Comparison of ENCODE assay signal across 21 mouse cellular contexts in the genomic region with DNA sequence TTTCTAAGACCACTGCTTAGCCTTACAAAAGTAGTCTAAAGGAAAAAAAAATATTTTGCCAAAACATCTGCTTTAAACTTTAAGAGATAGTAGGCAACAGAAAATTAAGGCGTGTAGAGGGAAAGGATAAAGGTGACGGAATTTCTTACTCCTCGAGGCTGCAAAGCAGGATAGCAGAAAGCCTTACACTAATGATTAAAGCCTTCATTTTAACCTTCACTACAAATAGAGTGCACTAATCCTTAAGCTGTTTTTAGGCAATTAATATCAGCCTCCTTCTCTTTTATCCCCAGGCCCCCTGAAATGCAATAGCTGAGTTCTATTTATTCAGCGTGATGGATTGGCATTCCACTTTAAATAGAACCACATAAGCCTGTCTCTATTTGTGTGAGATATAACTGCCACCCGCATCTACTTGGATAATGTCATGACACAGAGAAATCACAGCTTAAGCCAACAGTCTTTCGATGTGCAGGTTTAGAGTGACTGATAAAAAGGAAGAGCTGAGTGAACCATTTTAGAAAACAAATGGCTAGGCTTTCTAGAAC. TPM values are rescaled to one million over a fixed set of nuclear protein-coding genes. Genes with fewer than 3 reads are reported as not detected.
A peak's percentile ranks its signal among the peaks of the same experiment; 100 is the strongest.
DNase-seq lines count a peak whose midpoint lies in the region; ATAC-seq and TF ChIP-seq lines count a peak whose summit lies in the region.
"Had no signal": no experiment of that assay in that cellular context is flagged by ENCODE, and none has a peak within 500 bp of the region (broad histone marks: within the 10 kb centered on the region; RNA-seq: fewer than 3 reads in every experiment).

No protein-coding gene starts in this region.

- TF ChIP-seq EP300 in liver, postnatal 0 days (IDR thresholded peaks at IDR 0.05; ENCODE audit: low read depth), result no peak

- H3K27me3 ChIP-seq in kidney, embryonic 16.5 days (ENCODE audit: insufficient read depth, low read length), result no peaks in the 10 kb centered on the region
- H3K27me3 ChIP-seq in embryonic facial prominence, embryonic 14.5 days (replicated peaks; ENCODE audit: control insufficient read depth, insufficient read depth, low read length), result no peaks in the 10 kb centered on the region
- no peaks in the 10 kb centered on the region for H3K27me3 ChIP-seq in intestine, embryonic 15.5 days (replicated peaks)
- no peaks in the 10 kb centered on the region for H3K27me3 ChIP-seq in midbrain, embryonic 16.5 days (ENCODE audit: control insufficient read depth, insufficient read depth, low read depth, low read length)
- H3K27me3 ChIP-seq in liver, postnatal 0 days (ENCODE audit: insufficient read depth, low read length), result no peaks in the 10 kb centered on the region
- H3K27me3 ChIP-seq: hindbrain, embryonic 13.5 days; liver, embryonic 12.5 days; neural tube, embryonic 13.5 days had no signal

- ATAC-seq in kidney, embryonic 16.5 days (ENCODE audit: low FRiP score, low TSS enrichment), result no peak
- no peak for ATAC-seq in embryonic facial prominence, embryonic 14.5 days (ENCODE audit: low read depth)
- no peak for ATAC-seq in intestine, embryonic 15.5 days
- ATAC-seq in midbrain, embryonic 16.5 days, result peak; percentile 56
- no peak for ATAC-seq in liver, postnatal 0 days
- ATAC-seq: liver, embryonic 12.5 days had no signal

- H3K9ac ChIP-seq in kidney, embryonic 16.5 days (replicated peaks; ENCODE audit: low read length), result peak overlapping the region; percentile 53
- H3K9ac ChIP-seq in embryonic facial prominence, embryonic 14.5 days (ENCODE audit: low read depth, low read length), result no peak overlapping the region
- no peak overlapping the region for H3K9ac ChIP-seq in intestine, embryonic 15.5 days
- no peak overlapping the region for H3K9ac ChIP-seq in midbrain, embryonic 16.5 days (ENCODE audit: low read depth, low read length)
- no peak overlapping the region for H3K9ac ChIP-seq in liver, postnatal 0 days (replicated peaks)
- H3K9ac ChIP-seq: hindbrain, embryonic 13.5 days; liver, embryonic 12.5 days; neural tube, embryonic 13.5 days had no signal

- no peaks in the 10 kb centered on the region for H3K36me3 ChIP-seq in kidney, embryonic 16.5 days (ENCODE audit: insufficient read depth, low read length)
- H3K36me3 ChIP-seq in embryonic facial prominence, embryonic 14.5 days (ENCODE audit: control insufficient read depth, insufficient read depth, low read length), result no peaks in the 10 kb centered on the region
- H3K36me3 ChIP-seq in intestine, embryonic 15.5 days, result no peaks in the 10 kb centered on the region
- H3K36me3 ChIP-seq in midbrain, embryonic 16.5 days (ENCODE audit: control insufficient read depth, insufficient read depth, low read length), result no peaks in the 10 kb centered on the region
- no peaks in the 10 kb centered on the region for H3K36me3 ChIP-seq in liver, postnatal 0 days (replicated peaks; ENCODE audit: insufficient read depth, low read length)
- H3K36me3 ChIP-seq: G1E; hindbrain, embryonic 13.5 days; liver, embryonic 12.5 days; neural tube, embryonic 13.5 days had no signal

- H3K4me2 ChIP-seq in kidney, embryonic 16.5 days (replicated peaks; ENCODE audit: low read depth, low read length), result no peak overlapping the region
- H3K4me2 ChIP-seq in embryonic facial prominence, embryonic 14.5 days (ENCODE audit: low read depth, low read length), result peak overlapping the region; percentile 3; the same call in 1 of the 2 replicates
- H3K4me2 ChIP-seq in intestine, embryonic 15.5 days (replicated peaks), result peak overlapping the region; percentile 26; the same call in 1 of the 2 replicates
- H3K4me2 ChIP-seq in midbrain, embryonic 16.5 days (ENCODE audit: low read length), result no peak overlapping the region
- H3K4me2 ChIP-seq in liver, postnatal 0 days (ENCODE audit: low read depth, low read length), result no peak overlapping the region
- H3K4me2 ChIP-seq: hindbrain, embryonic 13.5 days; liver, embryonic 12.5 days; neural tube, embryonic 13.5 days had no signal

- DNase-seq in kidney, adult 11 months, result no peak
- DNase-seq in embryonic facial prominence, embryonic 14.5 days (ENCODE audit: low spot score), result peak; percentile 17
- DNase-seq in layer of hippocampus, adult 11-12 months (ENCODE audit: low spot score), result no peak
- DNase-seq in liver, postnatal 0 days, result no peak
- no peak for DNase-seq in left cerebral cortex, adult 11 months (ENCODE audit: low spot score)
- DNase-seq: adrenal gland, adult 2 months; cerebellum, adult 9-11 months; gastrocnemius, adult 2 months; heart, adult 2 months; kidney, postnatal 14 days; lung, postnatal 14 days; thymus, postnatal 4 days had no signal

- peak overlapping the region; percentile 90 for H3K27ac ChIP-seq in kidney, embryonic 16.5 days (ENCODE audit: low read length)
- H3K27ac ChIP-seq in embryonic facial prominence, embryonic 14.5 days (replicated peaks; ENCODE audit: low read depth, low read length), result no peak overlapping the region
- H3K27ac ChIP-seq in intestine, embryonic 15.5 days, result no peak overlapping the region
- no peak overlapping the region for H3K27ac ChIP-seq in midbrain, embryonic 16.5 days (ENCODE audit: low read length)
- H3K27ac ChIP-seq in liver, postnatal 0 days (ENCODE audit: low read depth), result no peak overlapping the region
- H3K27ac ChIP-seq: gastrocnemius, adult 2 months; heart, adult 2 months; hindbrain, embryonic 13.5 days; liver, embryonic 12.5 days; neural tube, embryonic 13.5 days had no signal

- no peaks in the 10 kb centered on the region for H3K9me3 ChIP-seq in kidney, embryonic 16.5 days (ENCODE audit: low read length)
- no peaks in the 10 kb centered on the region for H3K9me3 ChIP-seq in embryonic facial prominence, embryonic 14.5 days (ENCODE audit: control insufficient read depth, low read length)
- H3K9me3 ChIP-seq in intestine, embryonic 15.5 days, result no peaks in the 10 kb centered on the region
- H3K9me3 ChIP-seq in midbrain, embryonic 16.5 days (replicated peaks; ENCODE audit: control insufficient read depth, low read length, poor library complexity, severe bottlenecking), result no peaks in the 10 kb centered on the region
- no peaks in the 10 kb centered on the region for H3K9me3 ChIP-seq in liver, postnatal 0 days (ENCODE audit: low read length)
- H3K9me3 ChIP-seq: hindbrain, embryonic 13.5 days; neural tube, embryonic 13.5 days had no signal

- H3K4me1 ChIP-seq in kidney, embryonic 16.5 days (ENCODE audit: insufficient read depth, low read length), result no peaks in the 10 kb centered on the region
- H3K4me1 ChIP-seq in embryonic facial prominence, embryonic 14.5 days (ENCODE audit: control insufficient read depth, insufficient read depth, low read length), result no peaks in the 10 kb centered on the region
- H3K4me1 ChIP-seq in intestine, embryonic 15.5 days (replicated peaks), result no peaks in the 10 kb centered on the region
- 0 out of 2 replicates have a peak, but pooled peaks cover 2% of the 10 kb centered on the region for H3K4me1 ChIP-seq in midbrain, embryonic 16.5 days (ENCODE audit: control insufficient read depth, insufficient read depth, low read length)
- H3K4me1 ChIP-seq in liver, postnatal 0 days (ENCODE audit: insufficient read depth), result no peaks in the 10 kb centered on the region
- H3K4me1 ChIP-seq: liver, embryonic 12.5 days; neural tube, embryonic 13.5 days had no signal

- no peak for TF ChIP-seq CTCF in liver, postnatal 0 days (IDR thresholded peaks at IDR 0.05; ENCODE audit: low read depth)

- H3K4me3 ChIP-seq in kidney, embryonic 16.5 days (ENCODE audit: low read length), result peak overlapping the region; percentile 37
- H3K4me3 ChIP-seq in embryonic facial prominence, embryonic 14.5 days (ENCODE audit: low read depth, low read length), result peak overlapping the region; percentile 18
- H3K4me3 ChIP-seq in intestine, embryonic 15.5 days (replicated peaks), result peak overlapping the region; percentile 38
- H3K4me3 ChIP-seq in midbrain, embryonic 16.5 days (ENCODE audit: low read depth, low read length), result no peak overlapping the region
- no peak overlapping the region for H3K4me3 ChIP-seq in liver, postnatal 0 days (ENCODE audit: low read depth, low read length)
- H3K4me3 ChIP-seq: gastrocnemius, adult 2 months; heart, adult 2 months; hindbrain, embryonic 13.5 days; liver, embryonic 12.5 days; neural tube, embryonic 13.5 days had no signal

- WGBS in kidney, embryonic 16.5 days, result 27% methylated on average over 6 of the region's 6 CpGs
- 50% methylated on average over 6 of the region's 6 CpGs for WGBS in embryonic facial prominence, embryonic 14.5 days
- WGBS in intestine, embryonic 15.5 days, result 40% methylated on average over 6 of the region's 6 CpGs
- WGBS in midbrain, embryonic 16.5 days, result 28% methylated on average over 6 of the region's 6 CpGs
- 60% methylated on average over 6 of the region's 6 CpGs for WGBS in liver, postnatal 0 days (ENCODE audit: insufficient replicate concordance)

RNA-seq across cellular contexts. Expression of a gene that starts 1.3 kb away (rescaled TPM):
- polyA plus RNA-seq in kidney, embryonic 16.5 days (2015; fragmentation: Nextera tagmentation; extraction: Ambion mirVana), result 140 and 143 TPM in 2 replicates
- polyA plus RNA-seq in embryonic facial prominence, embryonic 14.5 days (2014; fragmentation: Nextera tagmentation; extraction: Ambion mirVana), result 7.8 TPM in 2 replicates
- polyA plus RNA-seq in intestine, embryonic 15.5 days (2015; fragmentation: Nextera tagmentation; extraction: Ambion mirVana), result 72.7 and 77.0 TPM in 2 replicates
- not detected in 2 replicates for polyA plus RNA-seq in midbrain, embryonic 16.5 days (2015; fragmentation: Nextera tagmentation; extraction: Ambion mirVana)
- polyA plus RNA-seq in liver, postnatal 0 days (2015; fragmentation: Nextera tagmentation; extraction: Ambion mirVana), result 0.09 and 0.13 TPM in 2 replicates
- polyA plus RNA-seq: adrenal gland, adult 2 months; G1E; heart, postnatal 0 days; hindbrain, embryonic 13.5 days; liver, embryonic 12.5 days; neural tube, embryonic 13.5 days had no signal

RNA-seq across cellular contexts. Expression of a gene that starts 50.4 kb away (rescaled TPM):
- polyA plus RNA-seq in kidney, embryonic 16.5 days (2015; fragmentation: Nextera tagmentation; extraction: Ambion mirVana), result not detected in 2 replicates
- polyA plus RNA-seq in embryonic facial prominence, embryonic 14.5 days (2014; fragmentation: Nextera tagmentation; extraction: Ambion mirVana), result 0.11 TPM in 1 of 2 replicates, not detected in the other
- not detected in 2 replicates for polyA plus RNA-seq in intestine, embryonic 15.5 days (2015; fragmentation: Nextera tagmentation; extraction: Ambion mirVana)
- not detected in 2 replicates for polyA plus RNA-seq in midbrain, embryonic 16.5 days (2015; fragmentation: Nextera tagmentation; extraction: Ambion mirVana)
- polyA plus RNA-seq in liver, postnatal 0 days (2015; fragmentation: Nextera tagmentation; extraction: Ambion mirVana), result not detected in 2 replicates
- polyA plus RNA-seq: adrenal gland, adult 2 months; G1E; heart, adult 2 months; heart, postnatal 0 days; hindbrain, embryonic 13.5 days; liver, embryonic 12.5 days; neural tube, embryonic 13.5 days; small intestine, adult 2 months had no signal

RNA-seq across cellular contexts. Expression of a gene that starts 54.9 kb away (rescaled TPM):
- polyA plus RNA-seq in kidney, embryonic 16.5 days (2015; fragmentation: Nextera tagmentation; extraction: Ambion mirVana), result not detected in 2 replicates
- 0.41 TPM in 1 of 2 replicates, not detected in the other for polyA plus RNA-seq in embryonic facial prominence, embryonic 14.5 days (2014; fragmentation: Nextera tagmentation; extraction: Ambion mirVana)
- not detected in 2 replicates for polyA plus RNA-seq in intestine, embryonic 15.5 days (2015; fragmentation: Nextera tagmentation; extraction: Ambion mirVana)
- not detected in 2 replicates for polyA plus RNA-seq in midbrain, embryonic 16.5 days (2015; fragmentation: Nextera tagmentation; extraction: Ambion mirVana)
- not detected in 2 replicates for polyA plus RNA-seq in liver, postnatal 0 days (2015; fragmentation: Nextera tagmentation; extraction: Ambion mirVana)
- polyA plus RNA-seq: adrenal gland, adult 2 months; G1E; heart, adult 2 months; heart, postnatal 0 days; hindbrain, embryonic 13.5 days; liver, embryonic 12.5 days; neural tube, embryonic 13.5 days; small intestine, adult 2 months had no signal

Comparison
In these comparisons a context has a peak if more than half of its experiments do, and no peak if none do; other contexts are left out.
1. H3K4me2 ChIP-seq: peak in embryonic facial prominence, embryonic 14.5 days (single experiment) and intestine, embryonic 15.5 days (single experiment); none in kidney, embryonic 16.5 days (single experiment), midbrain, embryonic 16.5 days (single experiment) and liver, postnatal 0 days (single experiment).
2. H3K4me3 ChIP-seq: peak in kidney, embryonic 16.5 days (single experiment), embryonic facial prominence, embryonic 14.5 days (single experiment) and intestine, embryonic 15.5 days (single experiment); none in midbrain, embryonic 16.5 days (single experiment) and liver, postnatal 0 days (single experiment).